Mouse (Mus musculus): Measurements from ENCODE around the gene Ctbp1. TPM values are rescaled to one million over a fixed set of nuclear protein-coding genes. Genes with fewer than 3 reads are reported as not detected.
A peak's percentile ranks its signal among the peaks of the same experiment; 100 is the strongest.

Ctbp1 gene
- polyA plus RNA-seq, 1 experiment from 2014 or later = 323 TPM

DNA sequence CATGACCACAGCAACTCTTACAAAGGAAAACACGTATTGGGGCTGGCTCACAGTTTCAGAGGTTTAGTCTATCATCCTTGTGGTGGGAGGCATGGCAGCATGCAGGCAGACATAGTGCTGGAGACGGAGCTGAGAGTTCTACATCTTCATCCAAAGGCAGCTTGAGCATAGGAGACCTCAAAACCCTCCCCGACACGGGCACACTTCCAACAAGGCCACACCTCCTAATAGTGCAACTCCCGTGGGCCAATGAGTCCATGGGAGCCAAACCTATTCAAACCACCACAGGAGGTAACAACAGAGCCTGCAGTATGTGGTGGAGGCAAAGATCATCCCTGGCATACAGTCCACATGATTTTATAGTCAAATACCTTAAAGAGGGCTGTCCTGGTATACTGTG lies 63.5 kb downstream of the Ctbp1 start:
- Histone ChIP-seq H3K36me3 (ENCODE audit: control insufficient read depth, insufficient read depth, low read length) (no peaks in the 10 kb centered on the region), H3K4me1 (ENCODE audit: control insufficient read depth, insufficient read depth, low read length) (no peaks in the 10 kb centered on the region), H3K9me3 (ENCODE audit: control insufficient read depth, low read depth, low read length) (no peaks in the 10 kb centered on the region), H3K27ac (ENCODE audit: low read length) (no peak overlapping the region), H3K4me2 (replicated peaks; ENCODE audit: low read depth, low read length) (no peak overlapping the region), H3K4me3 (ENCODE audit: low read depth, low read length) (no peak overlapping the region), H3K27me3 (ENCODE audit: control insufficient read depth, insufficient read depth, low read length) (no peaks in the 10 kb centered on the region), H3K9ac (replicated peaks; ENCODE audit: low read depth, low read length) (no peak overlapping the region)
- WGBS = 84% methylated on average over 5 of the region's 5 CpGs
- ATAC-seq (ENCODE audit: insufficient number of reproducible peaks, insufficient read depth, low FRiP score, low read depth) = no peak

DNA sequence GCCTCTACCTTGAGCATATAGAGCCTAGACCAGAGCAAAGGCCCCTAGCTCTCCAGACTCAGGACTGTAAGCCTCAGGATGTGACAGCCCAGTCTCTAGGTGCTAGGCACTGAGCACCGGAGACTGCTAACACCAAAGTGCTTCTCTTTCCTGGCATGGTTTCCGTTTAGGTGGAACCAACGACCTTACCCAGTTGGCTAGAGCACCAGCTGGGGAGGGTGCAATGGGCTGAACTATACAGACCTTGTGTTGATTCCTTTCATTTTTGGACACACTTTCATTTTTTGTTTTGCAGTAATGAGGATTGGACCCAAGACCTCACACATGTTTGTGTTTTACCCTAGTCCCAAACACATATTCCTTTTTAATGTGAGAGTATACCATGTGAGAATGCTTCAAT lies 64.3 kb downstream of the Ctbp1 start:
- no peak overlapping the region for H3K4me2 ChIP-seq (replicated peaks; ENCODE audit: low read depth, low read length)
- no peaks in the 10 kb centered on the region for H3K4me1 ChIP-seq (ENCODE audit: control insufficient read depth, insufficient read depth, low read length)
- no peak for ATAC-seq (ENCODE audit: insufficient number of reproducible peaks, insufficient read depth, low FRiP score, low read depth)
- no peak overlapping the region for H3K4me3 ChIP-seq (ENCODE audit: low read depth, low read length)
- no peak overlapping the region for H3K9ac ChIP-seq (replicated peaks; ENCODE audit: low read depth, low read length)
- no peak overlapping the region for H3K27ac ChIP-seq (ENCODE audit: low read length)
- no peaks in the 10 kb centered on the region for H3K9me3 ChIP-seq (ENCODE audit: control insufficient read depth, low read depth, low read length)
- no peaks in the 10 kb centered on the region for H3K27me3 ChIP-seq (ENCODE audit: control insufficient read depth, insufficient read depth, low read length)
- H3K36me3 ChIP-seq (ENCODE audit: control insufficient read depth, insufficient read depth, low read length) = no peaks in the 10 kb centered on the region
- WGBS = 80% methylated on average over 3 of the region's 3 CpGs

DNA sequence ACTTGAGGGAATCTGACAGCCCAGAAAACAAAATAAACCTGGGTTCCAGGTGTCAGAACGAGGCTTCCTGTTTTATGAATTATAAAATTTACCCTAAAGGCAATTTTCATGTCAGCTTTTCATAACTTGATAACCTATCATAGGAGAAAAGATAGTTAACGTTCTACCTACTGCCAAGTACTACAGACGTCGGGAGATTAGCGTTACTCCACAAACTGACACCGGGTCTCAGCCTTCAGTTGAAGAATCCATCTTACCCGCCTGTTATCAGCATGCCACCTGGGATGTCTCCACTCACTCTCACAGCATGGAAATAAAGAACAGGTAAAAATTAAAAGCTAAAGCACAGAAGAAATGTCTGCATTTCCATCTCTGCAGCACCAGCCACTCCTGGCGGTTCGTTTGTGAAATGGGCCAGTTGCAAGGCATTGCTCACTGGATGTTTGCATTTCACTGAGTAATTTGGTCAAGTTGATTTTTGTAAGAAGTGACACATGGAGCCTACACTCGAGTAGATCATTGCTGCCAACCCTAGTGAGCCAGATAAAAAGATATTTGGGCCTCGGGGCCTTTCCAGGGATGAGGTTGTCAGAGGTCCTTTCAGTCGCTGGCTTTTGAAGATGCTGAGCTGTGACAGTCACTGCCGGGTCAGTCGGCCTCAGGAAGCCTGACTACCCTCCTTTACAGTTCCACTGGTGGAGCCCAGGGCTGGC lies 66.1 kb downstream of the Ctbp1 start:
- H3K4me2 ChIP-seq (replicated peaks; ENCODE audit: low read depth, low read length) = no peak overlapping the region
- no peaks in the 10 kb centered on the region for H3K36me3 ChIP-seq (ENCODE audit: control insufficient read depth, insufficient read depth, low read length)
- H3K4me1 ChIP-seq (ENCODE audit: control insufficient read depth, insufficient read depth, low read length) = no peaks in the 10 kb centered on the region
- H3K9me3 ChIP-seq (ENCODE audit: control insufficient read depth, low read depth, low read length) = no peaks in the 10 kb centered on the region
- no peak overlapping the region for H3K9ac ChIP-seq (replicated peaks; ENCODE audit: low read depth, low read length)
- no peak overlapping the region for H3K27ac ChIP-seq (ENCODE audit: low read length)
- 64% methylated on average over 14 of the region's 14 CpGs for WGBS
- H3K27me3 ChIP-seq (ENCODE audit: control insufficient read depth, insufficient read depth, low read length) = no peaks in the 10 kb centered on the region
- no peak for ATAC-seq (ENCODE audit: insufficient number of reproducible peaks, insufficient read depth, low FRiP score, low read depth)
- H3K4me3 ChIP-seq (ENCODE audit: low read depth, low read length) = no peak overlapping the region

DNA sequence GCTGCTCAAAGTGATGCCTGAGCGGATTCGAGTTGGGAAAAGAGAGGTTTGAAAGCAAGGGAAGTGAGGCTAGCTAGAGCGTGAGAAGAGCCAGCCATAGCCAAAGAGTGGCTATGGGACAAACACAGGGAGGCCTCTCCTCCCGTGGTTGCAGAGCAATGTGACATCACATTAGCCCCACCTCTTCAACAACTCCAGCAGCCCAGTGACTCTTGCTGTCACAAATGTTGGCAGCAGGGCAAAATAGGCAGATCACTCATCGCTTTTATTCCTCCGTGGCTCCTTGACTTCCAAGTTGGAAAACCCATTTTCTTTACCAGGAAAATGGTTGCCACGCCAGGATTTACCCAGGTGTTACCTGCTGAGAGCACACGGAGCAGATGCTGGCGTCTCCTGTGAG lies 67.7 kb downstream of the Ctbp1 start:
- WGBS = 50% methylated on average over 9 of the region's 9 CpGs
- Histone ChIP-seq H3K27ac (ENCODE audit: low read length) (no peak overlapping the region), H3K36me3 (ENCODE audit: control insufficient read depth, insufficient read depth, low read length) (no peaks in the 10 kb centered on the region), H3K27me3 (ENCODE audit: control insufficient read depth, insufficient read depth, low read length) (no peaks in the 10 kb centered on the region), H3K9ac (replicated peaks; ENCODE audit: low read depth, low read length) (no peak overlapping the region), H3K9me3 (ENCODE audit: control insufficient read depth, low read depth, low read length) (no peaks in the 10 kb centered on the region), H3K4me2 (replicated peaks; ENCODE audit: low read depth, low read length) (no peak overlapping the region), H3K4me3 (ENCODE audit: low read depth, low read length) (no peak overlapping the region), H3K4me1 (ENCODE audit: control insufficient read depth, insufficient read depth, low read length) (0 out of 2 replicates have a peak, but pooled peaks cover 2% of the 10 kb centered on the region)
- ATAC-seq (ENCODE audit: insufficient number of reproducible peaks, insufficient read depth, low FRiP score, low read depth) = no peak

DNA sequence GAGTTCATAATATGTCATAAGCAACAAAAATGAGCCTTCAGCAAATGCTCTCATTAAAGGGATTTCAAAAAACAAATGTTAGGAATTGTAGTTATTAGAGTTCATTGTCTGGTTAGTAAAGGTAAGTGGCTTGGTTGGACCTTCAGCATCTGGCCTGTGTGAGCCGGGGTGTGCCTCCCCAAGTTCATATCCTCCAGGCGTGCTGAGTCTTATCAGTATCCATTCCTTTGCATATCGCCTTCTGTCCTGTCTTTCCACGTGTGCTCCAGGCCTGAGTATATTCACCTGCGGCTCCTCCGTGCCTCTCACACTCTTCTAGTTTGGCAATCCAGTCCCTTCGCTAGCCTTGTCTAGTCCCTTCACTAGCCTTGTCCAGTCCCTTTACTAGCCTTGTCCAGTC lies 68.5 kb downstream of the Ctbp1 start:
- H3K4me3 ChIP-seq (ENCODE audit: low read depth, low read length) = no peak overlapping the region
- H3K9ac ChIP-seq (replicated peaks; ENCODE audit: low read depth, low read length) = no peak overlapping the region
- H3K27ac ChIP-seq (ENCODE audit: low read length) = no peak overlapping the region
- H3K9me3 ChIP-seq (ENCODE audit: control insufficient read depth, low read depth, low read length) = no peaks in the 10 kb centered on the region
- H3K36me3 ChIP-seq (ENCODE audit: control insufficient read depth, insufficient read depth, low read length) = no peaks in the 10 kb centered on the region
- WGBS = 75% methylated on average over 7 of the region's 7 CpGs
- no peak overlapping the region for H3K4me2 ChIP-seq (replicated peaks; ENCODE audit: low read depth, low read length)
- H3K4me1 ChIP-seq (ENCODE audit: control insufficient read depth, insufficient read depth, low read length) = 0 out of 2 replicates have a peak, but pooled peaks cover 3% of the 10 kb centered on the region
- H3K27me3 ChIP-seq (ENCODE audit: control insufficient read depth, insufficient read depth, low read length) = no peaks in the 10 kb centered on the region
- ATAC-seq (ENCODE audit: insufficient number of reproducible peaks, insufficient read depth, low FRiP score, low read depth) = no peak

DNA sequence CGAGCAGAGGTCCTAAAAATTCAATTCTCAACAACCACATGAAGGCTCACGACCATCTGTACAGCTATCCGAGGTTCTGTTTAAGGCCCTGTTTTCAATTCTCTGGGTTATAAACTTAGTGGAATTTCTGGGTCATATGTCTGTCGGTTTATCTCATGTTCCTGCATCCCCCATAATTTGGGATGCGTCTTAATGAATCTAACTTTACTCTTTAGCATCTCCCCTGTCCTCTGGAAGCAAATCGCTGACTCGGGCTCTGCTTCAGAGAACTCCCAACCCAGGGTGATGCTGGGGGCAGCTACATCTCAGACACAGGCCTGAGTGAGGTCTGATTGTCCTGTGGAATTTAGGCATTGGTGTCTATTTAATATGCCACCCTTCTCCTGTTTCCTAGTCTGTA lies 70.5 kb downstream of the Ctbp1 start:
- H3K36me3 ChIP-seq (ENCODE audit: control insufficient read depth, insufficient read depth, low read length) = no peaks in the 10 kb centered on the region
- no peaks in the 10 kb centered on the region for H3K9me3 ChIP-seq (ENCODE audit: control insufficient read depth, low read depth, low read length)
- no peak for ATAC-seq (ENCODE audit: insufficient number of reproducible peaks, insufficient read depth, low FRiP score, low read depth)
- 0 out of 2 replicates have a peak, but pooled peaks cover 4% of the 10 kb centered on the region for H3K4me1 ChIP-seq (ENCODE audit: control insufficient read depth, insufficient read depth, low read length)
- no peaks in the 10 kb centered on the region for H3K27me3 ChIP-seq (ENCODE audit: control insufficient read depth, insufficient read depth, low read length)
- no peak overlapping the region for H3K4me3 ChIP-seq (ENCODE audit: low read depth, low read length)
- no peak overlapping the region for H3K4me2 ChIP-seq (replicated peaks; ENCODE audit: low read depth, low read length)
- H3K9ac ChIP-seq (replicated peaks; ENCODE audit: low read depth, low read length) = no peak overlapping the region
- H3K27ac ChIP-seq (ENCODE audit: low read length) = no peak overlapping the region
- WGBS = 73% methylated on average over 7 of the region's 7 CpGs

DNA sequence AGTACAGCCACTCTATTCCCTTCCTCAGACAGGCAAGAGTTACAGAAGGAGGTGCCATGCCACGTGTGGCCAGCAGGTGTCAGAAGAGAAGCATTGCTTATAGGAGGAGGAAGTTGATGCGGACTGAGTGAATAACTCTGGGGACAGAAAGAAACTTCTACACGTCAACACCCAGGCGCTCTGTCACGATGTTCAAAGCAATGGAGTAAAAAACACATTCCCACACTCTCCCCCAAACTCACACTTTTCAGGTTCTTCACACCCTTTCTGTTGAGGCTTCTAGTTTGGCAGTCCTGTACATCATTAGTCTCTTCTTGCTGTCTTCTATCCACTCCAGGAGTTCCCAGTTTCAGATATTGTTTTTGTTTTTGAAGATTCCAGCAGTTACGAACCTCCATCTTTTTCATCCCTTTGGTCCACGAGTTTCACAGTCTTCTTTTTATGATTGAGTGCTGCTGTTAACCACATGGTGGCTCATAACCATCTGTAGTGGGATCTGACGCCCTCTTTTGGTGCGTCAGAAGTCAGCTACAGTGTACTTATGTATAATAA lies 71.0 kb downstream of the Ctbp1 start:
- no peak overlapping the region for H3K9ac ChIP-seq (replicated peaks; ENCODE audit: low read depth, low read length)
- H3K4me3 ChIP-seq (ENCODE audit: low read depth, low read length) = no peak overlapping the region
- H3K27ac ChIP-seq (ENCODE audit: low read length) = peak overlapping the region; percentile 44; the same call in 1 of the 2 replicates

GRCm38 (mm10) chr5:33203171-33203565 lies 71.6 kb downstream of the Ctbp1 start:
- Histone ChIP-seq H3K27ac (ENCODE audit: low read length) (no peak overlapping the region), H3K36me3 (ENCODE audit: control insufficient read depth, insufficient read depth, low read length) (no peaks in the 10 kb centered on the region), H3K9me3 (ENCODE audit: control insufficient read depth, low read depth, low read length) (no peaks in the 10 kb centered on the region), H3K4me1 (ENCODE audit: control insufficient read depth, insufficient read depth, low read length) (0 out of 2 replicates have a peak, but pooled peaks cover 4% of the 10 kb centered on the region), H3K27me3 (ENCODE audit: control insufficient read depth, insufficient read depth, low read length) (no peaks in the 10 kb centered on the region), H3K4me3 (ENCODE audit: low read depth, low read length) (no peak overlapping the region), H3K4me2 (replicated peaks; ENCODE audit: low read depth, low read length) (no peak overlapping the region), H3K9ac (replicated peaks; ENCODE audit: low read depth, low read length) (no peak overlapping the region)
- WGBS = 78% methylated on average over 6 of the region's 6 CpGs
- no peak for ATAC-seq (ENCODE audit: insufficient number of reproducible peaks, insufficient read depth, low FRiP score, low read depth)

More for the DNA sequence above, 71.0 kb downstream of the Ctbp1 start:
- H3K4me2 ChIP-seq (replicated peaks; ENCODE audit: low read depth, low read length) = peak overlapping the region; percentile 39
- WGBS = 9% methylated on average over 9 of the region's 9 CpGs
- H3K4me1 ChIP-seq (ENCODE audit: control insufficient read depth, insufficient read depth, low read length) = 0 out of 2 replicates have a peak, but pooled peaks cover 4% of the 10 kb centered on the region
- peak; percentile 82; the same call in 1 of the 2 replicates for ATAC-seq (ENCODE audit: insufficient number of reproducible peaks, insufficient read depth, low FRiP score, low read depth)
- no peaks in the 10 kb centered on the region for H3K27me3 ChIP-seq (ENCODE audit: control insufficient read depth, insufficient read depth, low read length)
- H3K9me3 ChIP-seq (ENCODE audit: control insufficient read depth, low read depth, low read length) = no peaks in the 10 kb centered on the region
- no peaks in the 10 kb centered on the region for H3K36me3 ChIP-seq (ENCODE audit: control insufficient read depth, insufficient read depth, low read length)
